Mouse (Mus musculus): ENCODE data around the gene Pdcl2.

The Pdcl2 gene

DNA sequence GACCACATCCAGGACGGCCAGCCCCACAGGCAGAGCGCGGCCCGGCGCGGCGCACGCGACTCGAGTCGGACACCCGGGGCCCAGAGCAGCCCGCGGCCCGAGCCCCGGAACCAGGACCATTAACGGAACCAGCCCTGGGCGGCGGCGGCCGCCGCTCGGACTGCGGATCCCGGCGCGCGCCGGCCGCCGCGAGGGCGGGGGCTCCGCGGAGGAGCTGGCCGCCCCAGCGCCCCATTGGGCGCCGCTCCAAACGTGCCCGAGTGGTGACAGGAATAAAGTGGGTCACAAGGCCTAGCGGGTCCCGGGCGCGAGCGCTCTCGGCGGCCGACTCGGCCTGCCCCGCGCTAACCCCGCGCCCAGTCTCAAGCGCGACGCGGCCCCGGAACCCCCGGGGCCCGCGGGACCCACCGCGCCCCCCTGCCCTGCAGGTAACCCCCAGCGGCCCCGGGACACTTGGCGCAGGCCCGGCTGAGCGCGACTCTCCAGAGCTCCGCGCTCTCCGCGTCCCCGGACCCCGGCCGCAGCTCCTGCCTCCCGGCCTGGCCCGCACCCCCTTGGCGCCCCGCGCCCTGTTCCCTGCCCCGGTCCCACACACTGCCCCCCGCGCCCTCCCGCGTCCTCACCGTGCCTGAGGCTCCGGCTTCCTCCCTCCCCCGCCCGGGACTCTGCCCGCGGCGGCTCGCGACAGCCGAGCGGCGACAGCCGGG, 27.1 kb downstream of the Pdcl2 start:
- peak; percentile 52 for DNase-seq (ENCODE audit: low read depth, low spot score)

DNA sequence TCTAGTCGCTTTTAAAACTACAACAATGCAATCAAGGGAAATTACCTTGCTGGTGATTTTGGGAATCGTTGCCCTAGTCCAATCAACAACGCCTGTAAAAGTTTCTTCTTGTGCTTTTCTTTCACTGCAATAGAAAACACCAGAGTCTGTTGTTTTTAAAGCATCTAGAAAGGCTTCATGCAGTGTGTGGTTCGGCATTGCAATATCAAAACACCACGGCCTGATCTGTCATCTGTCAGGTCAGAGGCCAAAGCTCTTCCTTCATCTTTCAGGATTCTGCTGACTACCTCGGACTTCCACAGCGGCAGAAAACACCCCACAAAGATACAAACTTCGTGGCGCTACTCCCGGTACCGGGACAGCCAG, 27.6 kb downstream of the Pdcl2 start:
- no peak for DNase-seq (ENCODE audit: low read depth, low spot score)

DNA sequence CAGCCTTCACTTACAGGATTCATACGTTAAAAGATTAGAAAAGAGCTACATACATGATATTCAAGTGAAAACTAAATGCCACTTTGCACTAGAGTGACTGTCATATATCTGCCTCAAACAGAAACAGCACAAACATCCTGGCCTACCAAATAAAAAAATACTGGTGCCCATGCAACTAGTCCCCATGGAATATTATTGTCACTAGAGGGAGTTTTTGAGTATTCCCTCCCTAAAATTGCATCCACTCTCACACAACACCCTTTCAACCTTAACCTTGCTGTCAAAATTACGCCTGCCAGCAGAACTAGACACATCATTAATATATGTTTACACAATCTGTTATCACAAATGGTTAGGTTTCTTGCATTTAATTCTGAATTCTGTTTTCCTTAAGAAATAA, 28.9 kb downstream of the Pdcl2 start:
- no peak for DNase-seq (ENCODE audit: low read depth, low spot score)

DNA sequence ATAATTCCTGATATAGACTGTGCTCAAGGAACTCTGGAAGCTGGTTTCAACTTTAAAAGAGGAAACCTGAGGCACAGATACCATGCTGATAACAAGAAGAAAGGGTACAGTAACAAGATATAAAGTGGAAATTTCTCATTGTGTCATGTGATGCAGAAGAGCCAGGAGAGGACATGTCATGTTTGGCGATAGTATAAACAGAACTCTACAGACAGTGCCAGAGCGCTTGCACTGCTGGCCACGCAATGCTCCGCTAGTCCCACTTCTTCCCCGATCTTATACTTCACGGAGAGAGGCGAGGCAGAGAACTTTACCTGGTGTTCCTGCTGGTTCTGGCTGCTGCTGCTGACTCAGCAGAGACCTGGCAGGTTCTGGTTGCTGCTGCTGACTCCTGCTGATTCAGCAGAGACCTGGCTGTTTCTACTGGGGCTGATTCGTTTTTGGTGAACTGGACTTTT, 41.7 kb downstream of the Pdcl2 start:
- DNase-seq (ENCODE audit: low read depth, low spot score): no peak

DNA sequence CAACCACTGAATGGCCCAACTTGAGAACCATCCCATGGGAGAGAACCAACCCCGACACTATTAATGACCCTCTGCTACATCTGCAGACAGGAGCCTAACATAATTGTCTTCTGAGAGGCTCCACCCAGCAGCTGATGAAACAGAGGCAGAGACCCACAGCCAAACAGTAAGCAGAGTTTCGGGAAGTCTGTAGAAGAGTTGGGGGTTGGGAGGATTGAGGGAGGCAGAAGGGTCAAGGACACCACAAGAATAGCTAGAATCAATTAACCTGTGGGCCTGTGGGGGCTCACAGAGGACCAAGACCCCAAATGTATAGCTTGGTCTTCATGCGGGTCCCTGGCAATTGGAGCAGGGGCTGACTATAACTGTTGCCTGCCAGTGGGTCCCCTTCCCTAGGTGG, 42.7 kb downstream of the Pdcl2 start:
- DNase-seq (ENCODE audit: low read depth, low spot score): no peak

DNA sequence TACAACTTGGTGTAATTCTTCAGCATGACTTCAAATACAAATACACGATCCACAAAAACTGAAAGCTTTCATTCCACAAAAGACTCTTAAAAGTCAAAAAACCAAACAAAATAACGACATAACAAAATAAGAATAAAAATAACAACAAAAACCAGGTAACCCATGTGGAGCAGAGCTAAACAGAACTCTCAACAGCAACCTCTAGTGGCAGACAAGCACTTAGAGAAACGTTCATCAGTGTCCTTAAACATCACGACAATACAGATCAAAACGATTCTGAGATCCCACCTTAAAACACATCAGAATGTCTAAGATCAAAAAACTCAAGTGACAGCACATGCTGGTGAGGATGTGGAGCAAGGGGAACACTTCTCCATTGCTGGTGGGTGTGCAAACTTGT, 43.9 kb downstream of the Pdcl2 start:
- no peak for DNase-seq (ENCODE audit: low read depth, low spot score)

DNA sequence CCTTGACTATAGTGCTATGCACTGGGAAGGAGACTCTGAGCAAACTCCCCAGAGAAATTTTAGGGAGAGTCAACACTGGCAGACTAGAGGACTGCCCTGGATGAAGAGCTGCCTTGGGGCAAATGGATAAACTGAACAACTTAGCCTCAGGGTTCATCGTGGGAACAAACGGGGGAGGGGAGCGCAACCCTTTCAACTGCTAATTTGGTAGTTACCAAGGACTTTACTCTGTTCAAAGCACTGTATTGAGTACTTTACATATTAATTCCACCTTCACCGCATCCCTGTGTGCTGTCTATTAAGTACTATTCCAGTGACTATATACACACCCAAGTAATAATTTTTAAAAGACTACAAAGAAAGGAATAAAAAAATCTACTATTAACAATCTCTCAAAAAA, 45.3 kb downstream of the Pdcl2 start:
- no peak for DNase-seq (ENCODE audit: low read depth, low spot score)

DNA sequence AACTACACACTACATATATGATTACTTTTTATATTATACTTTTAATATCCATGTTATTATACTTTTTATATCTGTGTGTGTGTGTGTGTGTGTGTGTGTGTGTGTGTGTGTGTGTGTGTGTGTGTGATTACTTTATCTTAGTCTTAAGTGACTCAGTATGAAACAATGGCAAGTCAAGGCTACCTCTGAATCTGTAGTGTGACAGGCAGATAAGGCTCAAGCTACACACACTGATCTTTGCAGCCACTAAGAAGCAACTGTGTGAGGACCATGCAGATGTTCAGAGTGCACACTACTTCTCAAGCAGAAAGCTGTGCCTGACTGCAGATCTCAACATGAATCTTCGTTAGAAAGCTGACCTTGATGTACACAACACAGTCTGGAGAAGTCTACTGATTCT, 47.1 kb downstream of the Pdcl2 start:
- no peak for DNase-seq (ENCODE audit: low read depth, low spot score)

DNA sequence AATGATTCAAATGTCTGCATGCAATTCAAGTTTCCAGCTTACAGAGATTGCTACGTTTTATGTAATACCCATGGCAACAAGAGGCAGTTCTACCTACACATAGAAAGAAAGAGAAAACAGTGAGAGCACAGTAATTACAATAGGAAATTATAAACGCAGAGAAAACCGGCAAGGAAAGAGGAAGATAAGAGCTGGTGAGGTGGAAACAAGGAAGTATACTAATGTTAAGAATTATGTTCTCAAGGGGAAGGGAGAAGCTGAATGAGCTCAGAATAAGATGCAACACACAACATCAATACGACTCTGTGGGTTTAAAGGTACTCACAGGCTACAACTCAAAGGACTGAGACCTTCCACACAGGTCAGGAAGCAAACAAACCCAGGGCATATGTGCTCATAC, 56.0 kb downstream of the Pdcl2 start:
- no peak for DNase-seq (ENCODE audit: low read depth, low spot score)

Data from skeletal muscle tissue, adult 2 months (tissue).